Mouse (Mus musculus) lung, adult 2 months (tissue): ENCODE measurements around the gene Cacna1c.

ENCODE experiments used
- CTCF ChIP-seq: fragments of 200-500 bp; IDR thresholded peaks from 2 replicates; pipeline ENCODE4 v1.5.1; 2011; ENCODE audit warnings: mild to moderate bottlenecking, low read length, control low read depth; ENCODE audit not compliant: insufficient read depth
- POLR2A ChIP-seq: fragments of 200-500 bp; IDR thresholded peaks from 2 replicates; pipeline ENCODE4 v1.6.1; 2011; ENCODE audit warnings: low read depth, mild to moderate bottlenecking, control low read depth, low read length, borderline replicate concordance; ENCODE audit errors: extremely low read depth

GRCm38 (mm10) chr6:118621866-118622265 is 574.4 kb downstream of the Cacna1c start:
- TF ChIP-seq CTCF (no peak), POLR2A (no peak)
